Mouse (Mus musculus): Measurements from ENCODE around the gene Fbxl2.

GRCm38 (mm10) chr9:114086422-114086821 lies 40.4 kb upstream of the Fbxl2 start:
- no peak for TF ChIP-seq CTCF (IDR thresholded peaks at IDR 0.05; ENCODE audit: control insufficient read depth, insufficient read depth, low read length)
- TF ChIP-seq POLR2A (IDR thresholded peaks at IDR 0.05; ENCODE audit: borderline replicate concordance, control insufficient read depth, low read depth, low read length): no peak
